Mouse (Mus musculus): Measurements from ENCODE around the gene Kctd17.

Kctd17 gene

GRCm38 (mm10) chr15:78481448-78482000 lies 53.2 kb downstream of the Kctd17 start:
- CTCF ChIA-PET = no interaction called here

- CTCF ChIA-PET = no interaction called here
Observed at GRCm38 (mm10) chr15:78482518-78482917, 54.2 kb downstream of the Kctd17 start.

- CTCF ChIA-PET = no interaction called here
Observed at GRCm38 (mm10) chr15:78483311-78483710, 54.9 kb downstream of the Kctd17 start.

- CTCF ChIA-PET = no interaction called here
Observed at GRCm38 (mm10) chr15:78486564-78486963, 58.2 kb downstream of the Kctd17 start.

- CTCF ChIA-PET = no interaction called here
Observed at GRCm38 (mm10) chr15:78487066-78487465, 58.7 kb downstream of the Kctd17 start.

Measured in spleen, embryonic (tissue).